Mouse (Mus musculus): ENCODE results near the gene 2010109A12Rik.

The 2010109A12Rik gene

GRCm38 (mm10) chr5:93229527-93229926 lies 23.2 kb downstream of the 2010109A12Rik start:
- no peak for DNase-seq (ENCODE audit: low read depth, low spot score)

- DNase-seq (ENCODE audit: low read depth, low spot score) = no peak
These were observed 25.4 kb downstream of the 2010109A12Rik start for GRCm38 (mm10) chr5:93231721-93232120.

- DNase-seq (ENCODE audit: low read depth, low spot score) = no peak
These were observed 26.5 kb downstream of the 2010109A12Rik start for GRCm38 (mm10) chr5:93232838-93233237.

GRCm38 (mm10) chr5:93234130-93234529 lies 27.8 kb downstream of the 2010109A12Rik start:
- DNase-seq (ENCODE audit: low read depth, low spot score) = no peak

GRCm38 (mm10) chr5:93234605-93235004 lies 28.3 kb downstream of the 2010109A12Rik start:
- DNase-seq (ENCODE audit: low read depth, low spot score) = no peak

GRCm38 (mm10) chr5:93235888-93236287 lies 29.6 kb downstream of the 2010109A12Rik start:
- no peak for DNase-seq (ENCODE audit: low read depth, low spot score)

GRCm38 (mm10) chr5:93236541-93236940 lies 30.2 kb downstream of the 2010109A12Rik start:
- DNase-seq (ENCODE audit: low read depth, low spot score) = no peak

GRCm38 (mm10) chr5:93239590-93240544 lies 33.5 kb downstream of the 2010109A12Rik start:
- no peak for DNase-seq (ENCODE audit: low read depth, low spot score)

GRCm38 (mm10) chr5:93245280-93245679 lies 39.0 kb downstream of the 2010109A12Rik start:
- no peak for DNase-seq (ENCODE audit: low read depth, low spot score)

- DNase-seq (ENCODE audit: low read depth, low spot score) = no peak
These were observed 43.7 kb downstream of the 2010109A12Rik start for GRCm38 (mm10) chr5:93249940-93250578.

- no peak for DNase-seq (ENCODE audit: low read depth, low spot score)
These were observed 44.9 kb downstream of the 2010109A12Rik start for GRCm38 (mm10) chr5:93251001-93251760.

- no peak for DNase-seq (ENCODE audit: low read depth, low spot score)
These were observed 49.5 kb downstream of the 2010109A12Rik start for GRCm38 (mm10) chr5:93255759-93256265.

GRCm38 (mm10) chr5:93256820-93257405 lies 50.6 kb downstream of the 2010109A12Rik start:
- no peak for DNase-seq (ENCODE audit: low read depth, low spot score)

- no peak for DNase-seq (ENCODE audit: low read depth, low spot score)
These were observed 53.0 kb downstream of the 2010109A12Rik start for GRCm38 (mm10) chr5:93259349-93259748.

- no peak for DNase-seq (ENCODE audit: low read depth, low spot score)
These were observed 54.7 kb downstream of the 2010109A12Rik start for GRCm38 (mm10) chr5:93260983-93261382.

GRCm38 (mm10) chr5:93262751-93263150 lies 56.4 kb downstream of the 2010109A12Rik start:
- no peak for DNase-seq (ENCODE audit: low read depth, low spot score)
